Mouse (Mus musculus) CH12.LX (cell line): ENCODE measurements around the gene Adap1. TPM values are rescaled to one million over a fixed set of nuclear protein-coding genes. Genes with fewer than 3 reads are reported as not detected.

Source experiments
- DNase-seq: peaks from one replicate; pipeline ENCODE4 v3.0.0-alpha.2; 2013; ENCODE audit errors: extremely low read depth
- H3K27ac ChIP-seq: 2 replicates; pipeline ENCODE4 v1.5.1; 2012; ENCODE audit warnings: low read depth, mild to moderate bottlenecking, control low read depth, moderate library complexity; ENCODE audit not compliant: insufficient read depth
- H3K27me3 ChIP-seq: replicated peaks from 2 replicates; pipeline ENCODE3; 2012; ENCODE audit warnings: inconsistent platforms
- H3K36me3 ChIP-seq, 2 experiments: replicated peaks in 1 of 2; 2 replicates each; pipeline versions ENCODE3 to v1.6.1; 2012; ENCODE audit warnings: inconsistent platforms in 1 of 2, low read length in 1 of 2, mild to moderate bottlenecking in 1 of 2, mixed read lengths in 1 of 2, moderate library complexity in 1 of 2; ENCODE audit not compliant: control insufficient read depth in 1 of 2, insufficient read depth in 1 of 2
- H3K4me1 ChIP-seq, 2 experiments: 2 replicates each; pipeline ENCODE4 v1.6.1; 2012; ENCODE audit warnings: inconsistent platforms in 1 of 2, moderate library complexity in 1 of 2; ENCODE audit not compliant: insufficient read depth in 2 of 2, control insufficient read depth in 1 of 2
- H3K4me2 ChIP-seq: 2 replicates; pipeline ENCODE4 v1.6.1; 2012; ENCODE audit warnings: low read depth, mild to moderate bottlenecking, control low read depth; ENCODE audit not compliant: poor library complexity, insufficient read depth, severe bottlenecking
- H3K4me3 ChIP-seq, 3 experiments: fragments of 150-350 bp in 1 of 3; sonication (generic) in 1 of 3; replicated peaks in 1 of 3; 2 replicates each; pipeline versions ENCODE3 to v1.5.1; 2011 to 2012; ENCODE audit warnings: low read depth in 2 of 3, low read length in 2 of 3, mild to moderate bottlenecking in 2 of 3, moderate library complexity in 2 of 3, control low read depth in 1 of 3, improper control_type of control experiment in 1 of 3, inconsistent platforms in 1 of 3, mixed read lengths in 1 of 3; ENCODE audit not compliant: poor library complexity in 1 of 3
- H3K79me2 ChIP-seq: replicated peaks from 2 replicates; pipeline ENCODE4 v1.6.1; 2012; ENCODE audit warnings: mild to moderate bottlenecking, moderate library complexity; ENCODE audit not compliant: control insufficient read depth, poor library complexity, insufficient read depth, severe bottlenecking; ENCODE audit errors: extremely low read depth
- H3K9ac ChIP-seq: 2 replicates; pipeline ENCODE4 v1.6.1; 2012; ENCODE audit warnings: low read depth, mild to moderate bottlenecking, control low read depth, moderate library complexity; ENCODE audit not compliant: insufficient read depth
- H3K9me3 ChIP-seq: replicated peaks from 2 replicates; pipeline ENCODE3; 2012; ENCODE audit warnings: low read length, inconsistent platforms, mixed read lengths
- CHD2 ChIP-seq: IDR thresholded peaks from 2 replicates; pipeline ENCODE4 v1.6.1; 2011; ENCODE audit warnings: low read length, improper control_type of control experiment
- CTCF ChIP-seq, 2 experiments: IDR thresholded peaks in 1 of 2; conservative IDR thresholded peaks in 1 of 2; 2 replicates each; pipeline ENCODE4 v1.5.1; 2011 to 2012; ENCODE audit warnings: low read depth in 2 of 2, low read length in 2 of 2, improper control_type of control experiment in 1 of 2, inconsistent platforms in 1 of 2, mild to moderate bottlenecking in 1 of 2, moderate library complexity in 1 of 2
- HCFC1 ChIP-seq: IDR thresholded peaks from 2 replicates; pipeline ENCODE4 v1.6.1; 2012; ENCODE audit warnings: low read depth, mild to moderate bottlenecking, inconsistent platforms, low read length, improper control_type of control experiment
- IRF4 ChIP-seq: IDR thresholded peaks from 2 replicates; pipeline ENCODE4 v1.6.1; 2014; ENCODE audit warnings: low read depth, mild to moderate bottlenecking, inconsistent platforms, low read length, improper control_type of control experiment
- MAFK ChIP-seq: IDR thresholded peaks from 2 replicates; pipeline ENCODE4 v1.6.1; 2011; ENCODE audit warnings: low read length, improper control_type of control experiment; ENCODE audit not compliant: insufficient replicate concordance
- MAX ChIP-seq: IDR thresholded peaks from 2 replicates; pipeline ENCODE4 v1.6.1; 2011; ENCODE audit warnings: low read length, improper control_type of control experiment
- MXI1 ChIP-seq: IDR thresholded peaks from 2 replicates; pipeline ENCODE4 v1.6.1; 2011; ENCODE audit warnings: mild to moderate bottlenecking, low read depth, low read length, improper control_type of control experiment
- MYC ChIP-seq: IDR thresholded peaks from 2 replicates; pipeline ENCODE4 v1.6.1; 2011; ENCODE audit warnings: low read depth, mild to moderate bottlenecking, improper control_type of control experiment, low read length
- NRF1 ChIP-seq: IDR thresholded peaks from 2 replicates; pipeline ENCODE4 v1.6.1; 2014; ENCODE audit warnings: low read depth, mild to moderate bottlenecking, inconsistent platforms, low read length, improper control_type of control experiment, moderate library complexity
- RCOR1 ChIP-seq: conservative IDR thresholded peaks from 2 replicates; pipeline ENCODE4 v1.6.1; 2012; ENCODE audit warnings: low read depth, mild to moderate bottlenecking, inconsistent platforms, low read length, improper control_type of control experiment
- SMC3 ChIP-seq: IDR thresholded peaks from 2 replicates; pipeline ENCODE4 v1.6.1; 2011; ENCODE audit warnings: low read depth, low read length, improper control_type of control experiment
- TBP ChIP-seq: conservative IDR thresholded peaks from 2 replicates; pipeline ENCODE4 v1.6.1; 2011; ENCODE audit warnings: low read depth, low read length, improper control_type of control experiment
- UBTF ChIP-seq: IDR thresholded peaks from 2 replicates; pipeline ENCODE4 v1.6.1; 2012; ENCODE audit warnings: low read depth, mild to moderate bottlenecking, inconsistent platforms, low read length, improper control_type of control experiment, moderate library complexity
- USF1 ChIP-seq: IDR thresholded peaks from 2 replicates; pipeline ENCODE4 v1.6.1; 2014; ENCODE audit warnings: low read depth, mild to moderate bottlenecking, inconsistent platforms, low read length, improper control_type of control experiment
- ZC3H11A ChIP-seq: IDR thresholded peaks from 2 replicates; pipeline ENCODE4 v1.6.1; 2012; ENCODE audit warnings: low read depth, mild to moderate bottlenecking, inconsistent platforms, low read length, improper control_type of control experiment
- ZNF384 ChIP-seq: IDR thresholded peaks from 2 replicates; pipeline ENCODE4 v1.6.1; 2012; ENCODE audit warnings: low read depth, low read length, improper control_type of control experiment, inconsistent platforms
- dilution Hi-C: fragments of 300-500 bp; cut with MboI; formaldehyde crosslinking; loops from 2 replicates; pipeline ENCODE4 v1.14.3; 2020; ENCODE audit warnings: low sequenced_read_pairs; ENCODE audit not compliant: extremely low pct_unique_long_range_greater_than_20kb, extremely low pct_ligation_motif_present
- in situ Hi-C: fragments of 300-500 bp; cut with MboI; formaldehyde crosslinking; loops from 3 replicates; pipeline ENCODE4 v1.14.3; 2019; ENCODE audit warnings: low sequenced_read_pairs, low pct_ligation_motif_present, low pct_unique_long_range_greater_than_20kb, mixed read lengths
- polyA plus RNA-seq: library from polyadenylated mRNA; unstranded; fragments of >175 nt; gene quantifications from 2 replicates; pipeline ENCODE4 v1.2.1, GENCODE M21; 2012; ENCODE audit warnings: low read depth; ENCODE audit not compliant: insufficient read length
- total RNA-seq, 2 experiments: library from RNA; depleted of rRNA; stranded (reverse); fragments of 300-350 nt in 1 of 2; fragments of >200 nt in 1 of 2; gene quantifications; 2 replicates each; pipeline ENCODE4 v1.2.3; 2012 to 2014

Adap1 gene
- total and polyA plus RNA-seq, 3 experiments = 53.9 to 73.2 (median 70.7) TPM

DNA sequence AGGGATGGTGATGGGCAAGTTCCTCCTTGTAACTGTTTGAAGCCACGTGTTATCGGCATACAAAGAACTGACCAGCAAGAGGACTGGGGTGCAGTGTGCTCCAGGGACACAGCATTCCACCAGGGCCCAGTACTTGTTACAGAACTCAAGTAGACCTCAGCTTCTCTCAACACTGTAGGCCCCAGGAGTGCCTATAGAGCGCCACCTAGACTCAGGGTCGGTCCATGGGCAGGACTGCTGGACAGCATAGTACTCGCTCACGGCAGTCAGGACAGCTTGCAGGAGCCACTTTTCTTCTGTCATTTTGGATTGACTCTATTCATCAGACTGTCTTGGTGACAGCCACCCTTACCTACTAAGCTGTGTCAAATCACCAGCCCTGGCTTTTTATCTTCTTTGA is 70.5 kb downstream of the Adap1 start:
- Histone ChIP-seq H3K27me3 (no peaks in the 10 kb centered on the region), H3K9ac (no peak overlapping the region), H3K9me3 (no peaks in the 10 kb centered on the region)
- TF ChIP-seq MAFK (no peak), UBTF (no peak), ZNF384 (no peak), USF1 (no peak), CTCF (conservative IDR thresholded peaks at IDR 0.05 in 1 of 2, IDR thresholded peaks at IDR 0.05 in 1 of 2; ENCODE audit: low read depth in 2 of 2, low read length in 2 of 2) (peak in 1 of 2 experiments; percentile 44; a peak in 2 of 4 replicates), IRF4 (no peak), RCOR1 (no peak), TBP (no peak), SMC3 (0 out of 2 replicates have a peak, but pooled peaks have one; percentile 4), ZC3H11A (no peak)
- TF ChIP-seq, all 38 proteins: peak for 2
- in situ Hi-C loops = no loop called here
- Histone ChIP-seq H3K36me3 (peaks cover 8 to 58% of the 10 kb centered on the region in 2 experiments), H3K4me2 (no peak overlapping the region), H3K4me1 (peaks cover 9 to 49% of the 10 kb centered on the region in 2 experiments), H3K79me2 (peaks cover 60% of the 10 kb centered on the region), H3K27ac (no peak overlapping the region), H3K4me3 (no peak overlapping the region)
- dilution Hi-C loops = no loop called here
- DNase-seq = no peak

GRCm38 (mm10) chr5:139253301-139253741 is 72.1 kb downstream of the Adap1 start:
- H3K9me3 ChIP-seq = no peaks in the 10 kb centered on the region
- H3K27ac ChIP-seq = peak overlapping the region; percentile 60; the same call in 1 of the 2 replicates
- peaks cover 56% of the 10 kb centered on the region for H3K79me2 ChIP-seq
- no peaks in the 10 kb centered on the region for H3K27me3 ChIP-seq
- peak; percentile 54 for DNase-seq
- H3K4me1 ChIP-seq = peaks cover 9 to 54% of the 10 kb centered on the region in 2 experiments
- peak overlapping the region; percentile 78 to 90 (median 81) for H3K4me3 ChIP-seq
- peak overlapping the region; percentile 88 for H3K4me2 ChIP-seq
- dilution Hi-C loops (no loop called here), in situ Hi-C loops (no loop called here)
- TF ChIP-seq MAX (peak; percentile 68), MYC (0 out of 2 replicates have a peak, but pooled peaks have one; percentile 36), CHD2 (no peak), MXI1 (peak; percentile 89), USF1 (no peak), MAFK (no peak), HCFC1 (no peak), NRF1 (no peak)
- peak overlapping the region; percentile 84 for H3K9ac ChIP-seq
- peaks cover 11 to 57% of the 10 kb centered on the region in 2 experiments for H3K36me3 ChIP-seq
